Mouse (Mus musculus): Measurements from ENCODE around the gene Lrrc4. TPM values are rescaled to one million over a fixed set of nuclear protein-coding genes. Genes with fewer than 3 reads are reported as not detected.

Gene Lrrc4
- 1 to 10 TPM; 1.2 to 1.6 TPM for total RNA-seq (2021)

- no peak for DNase-seq
Measured at GRCm38 (mm10) chr6:28831011-28831853, at the start of gene Lrrc4. Gene Lrrc4 (minus strand): TSS chr6:28831747.

- DNase-seq = no peak
Measured at GRCm38 (mm10) chr6:28880909-28881308, 49.4 kb upstream of the Lrrc4 start.

DNA sequence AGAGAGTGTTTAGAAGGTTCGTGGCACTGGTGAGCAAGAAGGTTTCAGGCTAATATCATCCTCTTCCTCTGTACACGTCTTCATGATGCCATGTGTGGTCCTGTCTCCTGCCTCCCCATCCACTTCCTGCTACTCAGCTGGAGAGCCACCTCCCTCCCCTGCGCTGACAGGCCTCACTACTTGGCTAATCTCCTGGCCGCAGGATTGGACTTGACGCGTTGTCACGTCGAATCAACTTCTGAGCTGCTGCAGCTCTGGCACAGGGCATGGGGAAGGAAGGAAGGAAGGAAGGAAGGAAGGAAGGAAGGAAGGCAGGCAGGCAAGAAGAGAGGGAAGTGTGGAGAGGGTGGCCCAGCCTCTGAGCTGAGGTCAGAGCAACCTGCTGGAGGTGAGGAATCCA is 47.8 kb upstream of the Lrrc4 start:
- no peak for DNase-seq

DNA sequence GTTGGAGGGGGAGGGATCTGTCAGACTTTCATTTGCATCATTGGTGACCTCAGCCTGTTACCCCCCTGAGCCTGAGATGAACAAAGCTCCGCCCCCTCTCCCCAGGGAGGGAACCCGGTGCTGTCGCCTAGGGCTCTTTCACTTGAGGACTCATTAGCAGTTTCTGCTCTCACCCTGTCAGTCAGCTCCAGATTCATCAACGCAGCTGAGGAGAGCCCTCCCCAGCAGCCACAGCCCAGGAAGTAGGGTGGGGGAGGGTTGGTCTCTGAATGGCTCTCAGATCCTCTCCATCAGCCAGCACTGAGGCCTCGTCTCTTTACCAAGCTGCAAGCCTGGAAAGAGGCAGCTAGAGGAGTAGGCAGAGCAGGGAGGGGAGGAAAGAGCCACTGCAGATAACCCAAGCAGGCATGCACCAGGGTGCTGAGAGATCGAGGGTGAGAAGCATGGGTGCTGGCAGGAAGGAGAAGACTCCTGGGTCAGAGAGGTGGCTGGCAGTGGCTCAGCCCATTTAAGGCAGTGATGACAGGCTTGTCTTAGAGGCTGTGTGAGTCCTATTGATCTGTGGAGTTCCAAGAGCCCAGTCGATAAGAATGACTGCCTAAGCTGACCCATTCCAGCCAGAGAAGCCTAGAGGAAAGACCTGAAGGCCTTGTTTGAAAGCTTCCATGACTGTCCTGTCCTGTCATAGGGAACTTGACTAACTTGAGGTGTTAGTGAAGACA is 46.6 kb upstream of the Lrrc4 start:
- no peak for DNase-seq

DNA sequence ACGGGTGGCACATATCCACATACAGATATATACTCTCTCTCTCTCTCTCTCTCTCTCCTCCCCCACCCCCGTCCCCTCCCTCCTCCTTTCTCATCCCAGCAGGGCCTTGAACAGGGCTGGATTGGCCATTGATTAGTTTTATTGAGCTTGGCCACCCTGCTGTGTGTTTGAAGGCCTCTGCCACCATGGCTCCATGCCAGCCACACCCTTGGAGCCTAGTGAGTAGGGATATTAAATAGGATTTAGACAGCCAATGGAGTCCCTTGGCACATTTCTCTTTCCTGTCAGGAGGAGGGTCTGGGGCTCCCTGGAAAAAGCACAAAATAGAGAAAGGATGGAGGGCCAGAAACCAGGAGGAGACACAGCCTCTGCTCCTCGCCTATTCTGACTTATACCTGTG is 44.9 kb upstream of the Lrrc4 start:
- DNase-seq = no peak

DNA sequence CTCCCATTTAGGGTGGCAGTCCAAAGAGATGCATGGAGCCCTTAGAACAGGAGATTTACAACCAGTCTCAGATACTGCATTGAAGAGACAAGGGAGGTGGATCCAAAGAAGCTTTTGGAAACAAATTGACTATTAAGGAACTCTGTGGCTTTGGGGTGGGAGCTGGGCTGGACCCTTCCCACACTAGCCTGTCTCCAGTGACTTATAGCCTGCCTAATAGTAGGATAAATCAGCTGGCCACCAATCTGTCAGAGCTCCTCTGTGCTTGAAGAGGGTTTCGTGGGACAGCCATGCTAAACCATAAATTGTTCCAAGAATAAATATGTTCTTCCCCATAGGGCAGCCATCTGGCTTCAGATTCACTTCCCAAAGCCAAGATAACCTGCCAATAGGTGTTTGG is 43.8 kb upstream of the Lrrc4 start:
- no peak for DNase-seq

DNA sequence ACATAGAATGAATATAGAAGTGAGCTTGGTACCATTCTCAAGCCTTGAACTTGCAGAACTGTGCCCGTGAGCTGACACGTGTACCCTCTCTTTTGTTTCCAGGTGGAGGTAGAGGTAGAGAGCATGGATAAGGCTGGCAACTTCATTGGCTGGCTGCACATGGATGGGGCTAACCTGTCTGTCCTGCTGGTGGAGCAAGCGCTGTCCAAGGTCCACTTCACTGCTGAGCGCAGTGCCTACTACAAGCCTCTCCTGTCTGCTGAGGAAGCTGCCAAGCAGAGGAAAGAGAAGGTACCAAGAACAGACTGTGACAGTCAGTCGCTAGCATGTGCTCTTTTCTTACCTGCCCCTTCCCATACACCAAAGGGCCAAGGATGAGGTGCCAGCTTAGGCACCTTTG is 43.2 kb upstream of the Lrrc4 start:
- no peak for DNase-seq

DNA sequence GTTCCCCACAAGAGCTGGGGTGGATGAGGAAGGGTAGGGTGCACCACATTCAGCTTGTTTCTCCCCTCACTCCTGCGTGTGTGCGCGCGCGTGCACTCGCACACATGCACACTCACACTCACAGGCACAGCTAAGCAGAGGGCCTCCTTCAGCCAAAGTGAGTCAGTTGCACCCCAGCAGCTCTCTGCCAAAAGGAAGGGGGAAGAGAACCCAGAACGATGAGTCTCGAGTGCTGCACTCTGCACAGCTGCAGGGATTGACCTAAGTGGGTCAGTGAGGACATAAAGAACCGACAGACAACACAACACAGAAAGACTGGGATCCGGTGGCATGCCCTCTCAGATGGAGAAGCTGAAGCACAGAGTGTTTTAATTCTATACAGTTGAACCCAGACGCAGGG is 42.5 kb upstream of the Lrrc4 start:
- DNase-seq = no peak

- no peak for DNase-seq
Measured at GRCm38 (mm10) chr6:28872421-28872795, 40.9 kb upstream of the Lrrc4 start.

- DNase-seq = no peak
Measured at GRCm38 (mm10) chr6:28871725-28872420, 40.3 kb upstream of the Lrrc4 start.

DNA sequence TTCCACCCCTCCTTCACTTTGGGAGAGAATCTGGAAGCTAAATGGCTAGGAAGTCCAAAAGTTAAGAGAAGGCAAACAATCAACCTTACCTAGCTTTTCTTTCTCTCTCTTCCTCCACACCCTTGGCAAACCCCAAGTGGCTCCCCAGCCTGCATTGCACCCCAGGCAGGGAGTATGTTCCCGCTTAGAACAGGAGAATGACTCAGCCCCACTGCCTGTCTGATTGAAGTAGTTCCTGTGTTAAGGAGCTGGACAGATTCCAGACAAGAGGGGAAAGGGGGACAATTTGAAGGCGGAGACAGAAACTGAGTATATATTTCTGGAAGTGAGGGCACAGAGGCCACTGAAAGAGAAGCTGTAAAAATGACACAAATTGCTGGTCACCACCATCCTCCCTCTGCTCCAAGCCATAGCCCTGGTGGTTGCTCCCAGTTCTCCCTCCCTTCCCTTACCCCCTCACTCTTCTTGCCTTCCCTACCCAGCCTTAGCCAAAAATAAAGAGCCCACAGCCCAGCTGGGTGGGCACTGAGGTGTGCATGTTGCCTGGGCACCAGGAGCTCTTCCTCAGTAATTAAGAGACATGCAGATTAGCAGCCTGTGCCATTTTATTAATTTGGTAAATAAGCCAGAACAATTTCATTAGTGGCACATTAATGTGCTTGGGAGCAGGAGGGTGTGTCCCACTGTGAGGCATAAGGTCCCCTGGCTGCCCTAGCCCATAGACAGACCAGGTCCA is 36.1 kb upstream of the Lrrc4 start:
- no peak for DNase-seq

- DNase-seq = no peak
Measured at GRCm38 (mm10) chr6:28866206-28866605, 34.7 kb upstream of the Lrrc4 start.

- DNase-seq = no peak
Measured at GRCm38 (mm10) chr6:28865112-28865511, 33.6 kb upstream of the Lrrc4 start.

DNA sequence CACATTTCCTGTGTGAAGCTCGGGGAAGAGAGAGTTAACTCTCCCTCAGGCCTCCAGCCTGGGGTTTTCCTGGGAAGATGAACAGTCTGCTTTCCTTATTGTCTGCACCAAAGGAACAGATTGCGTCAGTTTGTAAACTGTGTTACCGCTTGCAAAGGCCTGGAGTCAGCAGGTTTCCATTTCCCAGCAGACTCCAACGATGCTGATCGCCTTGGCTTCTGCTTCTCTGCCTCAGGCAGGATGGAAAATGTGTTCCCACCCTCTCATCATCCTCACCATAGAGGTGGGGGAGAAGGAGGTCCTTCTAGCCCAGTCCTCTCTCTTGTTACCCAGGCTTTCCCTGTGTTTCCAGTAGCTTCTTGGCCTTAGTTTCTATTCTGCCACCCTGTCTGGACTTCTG is 33.1 kb upstream of the Lrrc4 start:
- DNase-seq = no peak

- no peak for DNase-seq
Measured at GRCm38 (mm10) chr6:28862304-28862703, 30.8 kb upstream of the Lrrc4 start.

DNA sequence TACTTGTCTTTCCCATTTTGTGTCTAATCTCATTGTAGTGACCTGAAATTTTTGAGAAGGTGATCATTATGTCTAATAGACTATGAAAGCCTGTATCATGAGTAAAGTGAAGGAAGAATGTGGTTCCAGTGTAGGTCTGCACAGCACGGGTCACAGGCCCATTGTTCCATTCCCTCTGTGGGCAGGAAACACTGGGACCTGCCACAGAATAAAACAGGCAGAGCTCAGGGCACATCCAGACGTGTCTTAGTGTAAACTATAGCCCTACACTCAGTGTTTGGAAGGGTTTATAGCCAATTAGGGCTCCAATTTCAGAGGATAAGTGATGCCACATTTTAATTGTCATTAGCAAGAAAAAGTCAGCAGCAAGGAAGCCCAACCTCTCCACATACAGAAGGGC is 29.4 kb upstream of the Lrrc4 start:
- no peak for DNase-seq

GRCm38 (mm10) chr6:28860450-28860849 is 28.9 kb upstream of the Lrrc4 start:
- no peak for DNase-seq

DNA sequence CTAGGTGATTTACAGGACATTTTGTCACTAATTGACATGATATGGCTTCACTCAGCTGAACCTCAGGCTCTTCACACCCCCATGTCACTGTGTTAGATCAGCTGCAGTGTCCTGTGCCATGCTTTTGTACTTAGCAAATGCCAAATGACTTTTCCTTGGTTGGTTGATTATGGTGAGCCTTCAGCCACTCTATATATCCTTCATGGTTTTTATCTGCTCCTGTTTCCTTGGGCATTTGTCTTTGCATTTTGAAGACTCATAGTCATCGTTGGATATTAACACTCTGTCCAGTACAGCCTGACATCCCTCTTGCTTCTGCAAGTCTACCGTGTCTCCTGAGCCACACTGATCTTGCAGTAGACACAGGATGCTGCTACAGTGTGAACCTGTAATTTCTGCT is 27.5 kb upstream of the Lrrc4 start:
- no peak for DNase-seq

DNA sequence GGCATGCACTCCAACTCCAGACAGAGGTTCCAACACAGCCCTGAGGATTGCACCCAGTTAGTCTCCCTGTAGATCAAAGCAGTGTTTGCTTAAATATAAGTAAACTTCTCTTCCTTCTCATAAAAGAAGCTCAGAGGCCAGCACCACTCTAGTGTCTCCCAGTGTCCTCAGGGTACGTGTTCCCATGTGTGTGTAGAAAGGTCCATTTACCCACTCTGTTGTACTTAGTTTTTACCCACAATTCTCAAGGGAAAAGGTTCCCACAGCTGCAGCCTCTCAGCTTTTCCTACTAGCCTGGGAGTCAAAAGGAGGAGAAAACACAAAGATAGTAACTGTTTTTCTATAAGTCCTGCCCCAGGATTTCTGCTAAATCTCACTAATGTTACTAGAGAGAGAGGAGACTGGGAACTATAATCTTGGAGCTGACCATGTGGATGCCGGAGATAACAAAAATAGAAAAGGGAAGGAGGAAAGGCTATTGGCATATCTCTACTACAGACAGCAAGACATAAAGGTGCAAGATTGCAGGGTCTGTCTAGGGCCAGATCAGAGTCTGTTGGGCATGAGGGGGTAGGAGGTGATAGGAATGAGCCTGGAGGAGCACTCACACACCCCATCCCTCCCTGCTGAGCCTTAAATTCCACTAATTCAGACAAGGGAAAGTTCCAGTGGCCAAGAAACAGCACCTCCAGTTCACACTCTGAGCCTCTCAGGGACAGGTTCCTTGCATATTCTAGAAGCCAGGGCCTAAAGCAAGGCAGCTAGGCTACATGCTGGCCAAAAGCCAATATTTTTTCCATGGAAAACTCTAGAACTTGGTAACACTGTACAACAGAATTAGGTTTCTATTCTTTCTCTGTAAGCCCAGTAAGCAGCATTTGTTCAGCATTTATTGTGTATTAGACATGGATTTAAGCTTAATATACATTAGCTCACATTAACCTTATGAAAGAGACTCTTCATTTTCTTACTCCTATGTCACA is 25.9 kb upstream of the Lrrc4 start:
- DNase-seq = no peak

DNA sequence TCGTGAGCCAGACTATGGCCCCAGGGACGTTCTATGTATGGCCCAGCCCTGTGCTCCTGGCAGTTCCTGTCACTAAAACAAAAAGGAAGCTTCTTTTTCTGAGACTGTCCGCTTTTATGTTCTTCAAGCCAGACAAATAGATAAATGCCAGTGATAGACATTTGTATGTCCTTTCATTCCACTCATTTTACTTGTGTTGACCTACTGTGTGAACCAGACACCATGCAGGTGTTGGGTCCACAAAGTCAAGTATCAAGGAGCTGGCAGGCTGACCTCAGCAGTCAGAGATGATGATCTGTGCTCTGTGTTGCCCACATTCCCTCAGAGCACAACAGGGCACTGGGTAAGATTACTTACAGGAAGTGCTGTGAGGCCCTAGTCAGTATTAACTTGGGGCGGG is 25.2 kb upstream of the Lrrc4 start:
- DNase-seq = no peak

- DNase-seq = no peak
Measured at GRCm38 (mm10) chr6:28855442-28855841, 23.9 kb upstream of the Lrrc4 start.

DNA sequence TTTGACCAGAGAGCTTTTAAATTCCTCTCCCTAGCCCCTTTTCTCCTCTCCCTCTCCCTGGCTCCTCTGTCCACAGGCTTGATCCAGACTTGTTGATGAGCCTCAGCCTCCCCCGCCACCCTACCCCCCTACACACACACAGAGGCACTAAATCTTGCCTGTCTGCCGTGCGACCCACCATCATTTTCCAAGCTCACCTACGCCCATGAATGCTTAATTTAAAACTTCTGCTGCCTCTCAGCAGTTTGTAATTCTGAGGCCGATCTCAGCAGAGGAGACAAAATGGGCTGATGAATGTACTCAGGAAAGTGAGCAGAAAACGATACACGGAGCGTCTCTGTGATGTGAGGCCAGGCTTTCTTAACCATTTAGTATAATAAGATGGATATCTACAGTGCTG is 23.1 kb upstream of the Lrrc4 start:
- no peak for DNase-seq
